Mouse (Mus musculus) adipocyte (in vitro differentiated cells): ENCODE data around the gene Ncf1.
A peak's percentile ranks its signal among the peaks of the same experiment; 100 is the strongest.

ENCODE experiments used
- DNase-seq: peaks from one replicate; pipeline ENCODE4 v3.0.0-alpha.2; 2016; ENCODE audit warnings: low spot score

Gene Ncf1

GRCm38 (mm10) chr5:134229391-134229790 is at the start of gene Ncf1:
Ncf1 (minus strand) TSS chr5:134229625.
- DNase-seq, result no peak

GRCm38 (mm10) chr5:134277109-134277508 is 47.7 kb upstream of the Ncf1 start:
- no peak for DNase-seq

- no peak for DNase-seq
Observed at GRCm38 (mm10) chr5:134275556-134275955, 46.1 kb upstream of the Ncf1 start.

- DNase-seq, result no peak
Observed at GRCm38 (mm10) chr5:134275021-134275420, 45.6 kb upstream of the Ncf1 start.

DNA sequence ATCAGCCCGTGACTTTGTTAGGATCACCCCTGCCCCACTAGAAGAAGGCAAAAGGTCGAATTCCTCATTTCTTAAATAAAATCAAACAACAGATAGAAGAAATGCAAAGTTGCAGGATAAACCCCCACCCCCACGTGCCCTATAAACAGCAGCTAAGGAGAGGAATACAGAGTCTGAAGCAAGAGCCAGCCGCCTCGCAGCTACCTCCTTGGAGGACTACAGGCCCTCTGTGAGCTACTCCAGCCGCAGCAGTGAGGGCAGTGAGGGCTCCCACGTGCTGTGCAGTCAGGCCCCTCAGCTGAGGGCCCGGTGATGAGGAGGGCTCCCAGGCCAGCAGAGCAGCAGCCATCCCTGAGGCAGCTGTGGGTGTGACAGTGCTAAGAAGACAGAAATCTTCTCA is 44.3 kb upstream of the Ncf1 start:
- DNase-seq, result no peak

DNA sequence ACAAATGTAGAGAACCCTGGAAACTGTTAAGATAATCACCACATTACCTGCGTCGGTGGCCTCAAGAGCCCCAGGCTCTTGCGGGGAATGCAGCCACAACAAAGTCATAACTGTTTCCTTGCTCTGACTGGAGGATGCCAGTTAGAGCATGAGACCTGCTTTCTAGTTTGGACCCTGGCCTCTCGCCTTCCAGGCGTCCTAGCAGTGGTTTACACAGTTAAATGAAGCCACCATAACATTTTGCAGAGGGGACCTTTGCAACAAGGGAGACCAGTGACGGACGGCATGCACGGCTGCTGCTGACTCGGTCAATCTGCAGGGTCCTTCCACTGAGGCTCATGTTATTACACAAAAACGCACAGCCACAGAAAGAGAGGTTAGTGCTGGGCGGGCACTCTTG is 43.3 kb upstream of the Ncf1 start:
- no peak for DNase-seq

GRCm38 (mm10) chr5:134271421-134271820 is 42.0 kb upstream of the Ncf1 start:
- no peak for DNase-seq

DNA sequence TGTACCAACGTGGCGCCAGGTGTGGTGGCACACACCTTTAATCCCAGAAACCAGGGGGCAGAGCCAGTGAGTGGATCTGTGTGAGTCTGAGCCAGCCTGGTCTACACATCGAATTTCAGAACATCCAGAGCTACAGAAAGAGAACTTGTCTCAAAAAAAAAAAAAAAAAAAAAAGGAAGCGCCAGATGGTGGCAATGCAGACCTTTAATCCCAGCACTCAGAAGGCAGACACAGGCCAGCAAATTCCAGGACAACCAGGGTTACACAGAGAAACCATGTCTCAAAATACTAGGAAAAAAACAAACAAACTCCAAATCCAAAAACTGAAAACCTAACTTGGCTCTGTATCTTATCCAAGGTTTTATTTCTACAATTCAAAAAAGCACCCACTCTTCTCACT is 41.1 kb upstream of the Ncf1 start:
- no peak for DNase-seq

GRCm38 (mm10) chr5:134269751-134270150 is 40.3 kb upstream of the Ncf1 start:
- DNase-seq, result no peak

GRCm38 (mm10) chr5:134268751-134269150 is 39.3 kb upstream of the Ncf1 start:
- DNase-seq, result no peak

DNA sequence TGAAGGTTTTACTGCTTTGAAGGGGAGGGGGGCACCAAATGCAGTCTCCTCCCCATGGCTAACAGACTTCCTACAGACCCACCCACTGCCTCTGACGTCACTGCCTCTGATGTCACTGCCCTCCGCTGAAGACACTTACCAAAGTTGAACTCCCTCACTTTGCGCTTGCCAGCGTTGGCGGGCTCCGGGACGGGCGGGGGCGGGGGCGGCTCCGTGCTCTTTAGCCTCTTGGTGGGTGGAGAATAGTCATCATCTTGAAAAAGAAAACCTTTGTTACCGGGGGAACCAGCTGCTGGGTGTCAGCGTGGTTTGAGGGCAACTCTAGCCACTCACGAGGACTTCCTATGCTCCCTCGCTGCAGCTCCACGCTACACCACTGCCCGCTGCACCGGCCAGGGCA is 37.0 kb upstream of the Ncf1 start:
- DNase-seq, result no peak

GRCm38 (mm10) chr5:134265890-134266289 is 36.5 kb upstream of the Ncf1 start:
- DNase-seq, result no peak

GRCm38 (mm10) chr5:134260001-134260636 is 30.7 kb upstream of the Ncf1 start:
- no peak for DNase-seq

- DNase-seq, result no peak
Observed at GRCm38 (mm10) chr5:134258934-134259333, 29.5 kb upstream of the Ncf1 start.

- DNase-seq, result no peak
Observed at GRCm38 (mm10) chr5:134258395-134258794, 29.0 kb upstream of the Ncf1 start.

GRCm38 (mm10) chr5:134257349-134258031 is 28.1 kb upstream of the Ncf1 start:
- no peak for DNase-seq

- no peak for DNase-seq
Observed at GRCm38 (mm10) chr5:134255294-134255693, 25.9 kb upstream of the Ncf1 start.

DNA sequence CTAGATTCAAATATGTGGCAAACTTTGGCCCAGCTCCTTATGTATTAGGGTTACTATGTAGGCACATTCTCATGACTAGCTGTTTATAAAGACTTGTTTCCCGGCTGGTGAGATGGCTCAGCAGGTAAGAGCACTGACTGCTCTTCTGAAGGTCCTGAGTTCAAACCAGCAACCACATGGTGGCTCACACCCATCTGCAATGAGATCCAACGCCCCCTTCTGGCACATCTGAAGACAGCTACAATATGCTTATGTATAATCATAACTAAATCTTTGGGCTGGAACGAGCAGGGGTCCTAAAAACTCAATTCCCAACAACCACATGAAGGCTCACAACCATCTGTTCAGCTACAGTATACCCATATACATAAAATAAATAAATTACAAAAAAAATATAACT is 24.4 kb upstream of the Ncf1 start:
- no peak for DNase-seq

DNA sequence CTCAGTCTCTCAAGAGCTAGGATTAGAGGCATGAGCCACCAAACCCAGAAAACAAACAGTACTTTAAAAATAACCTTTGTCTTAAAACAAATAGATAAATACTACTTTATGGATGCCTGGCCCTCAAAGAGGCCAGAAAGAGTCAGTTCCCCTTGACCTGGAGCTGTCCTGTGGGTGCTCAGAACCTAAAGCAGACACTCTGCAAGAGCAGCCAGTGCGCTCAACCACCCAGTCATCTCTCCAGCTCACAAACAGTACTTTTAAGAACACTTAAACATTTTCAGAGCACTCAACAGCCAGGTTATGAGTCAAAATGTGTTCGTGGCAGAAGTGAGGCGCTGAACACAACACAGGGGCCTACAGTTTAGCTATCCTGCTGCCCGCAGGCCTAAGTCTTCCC is 21.7 kb upstream of the Ncf1 start:
- DNase-seq, result no peak

DNA sequence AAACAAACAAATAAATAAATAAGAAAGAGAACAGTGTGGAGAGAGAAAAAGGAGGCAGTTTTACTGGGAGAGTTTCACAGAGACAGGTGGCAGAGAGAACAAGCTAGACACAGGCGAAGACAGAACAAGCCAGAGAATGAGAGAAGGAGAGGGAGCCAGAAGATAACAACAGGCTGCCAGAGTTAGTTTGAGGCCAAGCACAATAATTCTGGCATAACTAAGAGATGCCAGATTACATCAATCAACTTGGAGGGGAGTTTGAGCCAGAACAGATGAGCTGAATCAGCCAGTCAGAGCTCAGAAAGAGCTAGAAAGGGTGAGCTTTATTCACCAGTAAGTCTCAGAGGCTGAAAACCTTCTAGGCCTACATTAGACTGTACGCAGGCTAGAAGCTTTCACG is 21.2 kb upstream of the Ncf1 start:
- peak; percentile 76 for DNase-seq

DNA sequence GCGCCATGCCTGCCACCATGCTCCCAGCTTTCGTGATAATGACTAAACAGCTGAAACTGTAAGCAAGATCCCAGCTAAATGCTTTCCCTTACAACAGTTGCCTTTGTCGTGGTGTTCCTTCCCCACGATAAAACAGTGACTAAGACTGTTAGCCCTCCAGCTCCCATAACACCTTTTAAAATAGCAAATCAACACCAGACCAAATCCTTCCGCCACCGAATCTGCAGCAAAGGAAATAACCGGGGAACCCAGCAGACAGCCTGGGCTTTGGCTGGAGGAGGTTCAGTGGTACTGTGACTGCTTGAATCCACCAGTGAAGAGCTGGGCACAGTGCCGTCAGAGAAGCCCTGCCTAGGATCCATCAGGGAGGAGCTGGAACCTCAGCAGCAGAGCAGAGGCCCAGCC is 19.8 kb upstream of the Ncf1 start:
- no peak for DNase-seq

DNA sequence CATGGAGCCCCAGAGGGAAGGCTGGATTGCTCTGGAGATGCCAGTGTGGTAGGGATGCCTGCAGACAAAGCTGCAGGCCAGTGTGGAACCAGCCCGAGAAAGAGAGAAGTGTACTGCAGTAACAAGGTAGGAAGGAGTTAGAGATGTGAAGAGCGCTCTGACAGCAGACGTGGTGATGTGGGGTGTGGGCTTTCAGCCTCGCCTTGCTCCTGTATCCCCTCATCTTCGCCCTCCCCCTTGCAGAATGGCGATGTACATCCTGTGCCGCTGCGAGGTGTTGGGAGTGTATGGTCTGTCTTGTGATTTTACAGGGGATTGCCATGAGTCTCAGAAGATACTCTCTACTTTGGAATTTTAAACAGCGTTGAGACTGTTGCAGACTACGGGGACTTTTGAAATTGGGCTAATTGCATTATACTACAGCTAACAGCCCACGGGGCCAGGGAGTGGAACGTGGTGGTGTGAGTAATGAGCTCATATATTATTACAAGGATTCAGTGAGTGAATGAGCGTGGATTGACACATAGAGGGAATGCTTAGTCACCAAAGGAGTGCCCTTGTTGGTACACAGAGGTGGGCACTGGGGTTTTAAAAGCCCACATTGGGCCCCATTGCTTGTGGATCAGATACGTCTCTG is 19.3 kb upstream of the Ncf1 start:
- no peak for DNase-seq

GRCm38 (mm10) chr5:134246146-134246545 is 16.7 kb upstream of the Ncf1 start:
- no peak for DNase-seq

DNA sequence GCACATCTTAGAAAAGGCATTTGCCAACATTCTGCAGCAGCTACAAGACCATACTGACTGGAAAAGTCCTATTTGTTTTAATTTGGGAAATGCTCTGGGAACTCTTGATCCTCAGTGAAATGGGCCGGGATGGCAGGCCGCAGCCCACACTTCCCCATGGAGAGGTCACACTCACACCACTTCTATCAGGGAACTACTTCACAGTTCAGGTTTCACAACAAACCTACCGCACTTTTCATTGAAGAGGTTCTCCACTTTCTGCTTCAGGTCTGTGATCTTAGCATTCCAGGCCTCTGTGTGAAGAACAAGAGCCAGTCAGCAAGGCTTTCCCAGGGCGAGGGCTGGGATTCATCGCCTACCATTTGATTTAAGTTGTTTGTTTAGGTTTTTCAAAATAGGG is 15.5 kb upstream of the Ncf1 start:
- DNase-seq, result no peak
